Mouse (Mus musculus) olfactory bulb, adult 2 months (tissue): ENCODE results near the gene Sbf1.

Experiments used
- CTCF ChIP-seq: fragments of 200-500 bp; IDR thresholded peaks from 2 replicates; pipeline ENCODE4 v1.5.1; 2012; ENCODE audit warnings: low read depth, mild to moderate bottlenecking, low read length, moderate library complexity; ENCODE audit not compliant: insufficient read depth
- POLR2A ChIP-seq: fragments of 200-500 bp; IDR thresholded peaks from 2 replicates; pipeline ENCODE4 v1.6.1; 2012; ENCODE audit warnings: mild to moderate bottlenecking, low read depth, low read length, moderate library complexity; ENCODE audit not compliant: insufficient read depth

- TF ChIP-seq CTCF: no peak
- TF ChIP-seq POLR2A: no peak
Observed at GRCm38 (mm10) chr15:89343325-89343724, 28.2 kb upstream of the Sbf1 start.
